Mouse (Mus musculus) bone marrow macrophage, adult 2 months (primary cell): ENCODE results near the gene Lpar3.

ENCODE experiments used
- CTCF ChIP-seq: IDR thresholded peaks from 2 replicates; pipeline ENCODE4 v1.5.1; 2012; ENCODE audit warnings: low read depth, mild to moderate bottlenecking, low read length, moderate library complexity
- POLR2A ChIP-seq: IDR thresholded peaks from 2 replicates; pipeline ENCODE4 v1.6.1; 2012; ENCODE audit warnings: mild to moderate bottlenecking, low read depth, low read length, borderline replicate concordance

GRCm38 (mm10) chr3:146302451-146302850, 81.7 kb downstream of the Lpar3 start:
- TF ChIP-seq CTCF (no peak), POLR2A (no peak)
